Mouse (Mus musculus): ENCODE measurements around the gene Fbxo7.

GRCm38 (mm10) chr10:86066651-86067050 is 44.9 kb downstream of the Fbxo7 start:
- TF ChIP-seq CTCF (IDR thresholded peaks at IDR 0.05) = no peak
- TF ChIP-seq EP300 (IDR thresholded peaks at IDR 0.05) = no peak

Measured in lung, postnatal 0 days (tissue).